Mouse (Mus musculus) bone marrow, adult 2 months (tissue): ENCODE data around the gene Zfp618.

ENCODE experiments used
- CTCF ChIP-seq: fragments of 200-500 bp; IDR thresholded peaks from 2 replicates; pipeline ENCODE4 v1.5.1; 2011; ENCODE audit warnings: low read length, control low read depth; ENCODE audit not compliant: control insufficient read depth, insufficient read depth
- POLR2A ChIP-seq: fragments of 200-500 bp; IDR thresholded peaks from 2 replicates; pipeline ENCODE4 v1.6.1; 2011; ENCODE audit warnings: low read depth, mild to moderate bottlenecking, control low read depth, low read length, borderline replicate concordance; ENCODE audit not compliant: control insufficient read depth

- TF ChIP-seq POLR2A (no peak), CTCF (no peak)
These were observed 59.4 kb downstream of the Zfp618 start for GRCm38 (mm10) chr4:63024734-63025256.
